Mouse (Mus musculus): Measurements from ENCODE around the gene Ttc28.

GRCm38 (mm10) chr5:111329782-111330416 is 450.3 kb downstream of the Ttc28 start:
- no peak for TF ChIP-seq POLR2A (IDR thresholded peaks at IDR 0.05; ENCODE audit: control insufficient read depth, extremely low read depth, insufficient read depth, low read length, poor library complexity)
- no peak for TF ChIP-seq CTCF (IDR thresholded peaks at IDR 0.05; ENCODE audit: borderline replicate concordance, control insufficient read depth, extremely low read depth, insufficient read depth, low read length, poor library complexity)
